Mouse (Mus musculus): ENCODE measurements around the gene Gm20696. TPM values are rescaled to one million over a fixed set of nuclear protein-coding genes. Genes with fewer than 3 reads are reported as not detected.

Gm20696 gene
- polyA plus RNA-seq, 1 experiment from 2014 or later, result 3.2 TPM

GRCm38 (mm10) chr6:99521641-99522358, 144.8 kb downstream of the Gm20696 start:
- Histone ChIP-seq H3K4me3 (peak overlapping the region; percentile 74), H3K27me3 (replicated peaks) (no peaks in the 10 kb centered on the region), H3K9ac (peak overlapping the region; percentile 93), H3K4me2 (replicated peaks) (peak overlapping the region; percentile 93), H3K9me3 (no peaks in the 10 kb centered on the region), H3K27ac (peak overlapping the region; percentile 70), H3K36me3 (no peaks in the 10 kb centered on the region), H3K4me1 (no peaks in the 10 kb centered on the region; the same call in 1 of the 2 replicates)
- ATAC-seq (ENCODE audit: low FRiP score, low read depth), result peak; percentile 27
- under 1% methylated on average over 64 of the region's 64 CpGs for WGBS

- Histone ChIP-seq H3K4me1 (no peaks in the 10 kb centered on the region; the same call in 1 of the 2 replicates), H3K4me3 (peak overlapping the region; percentile 74), H3K36me3 (no peaks in the 10 kb centered on the region), H3K9ac (peak overlapping the region; percentile 93), H3K4me2 (replicated peaks) (peak overlapping the region; percentile 93), H3K9me3 (no peaks in the 10 kb centered on the region), H3K27me3 (replicated peaks) (no peaks in the 10 kb centered on the region), H3K27ac (peak overlapping the region; percentile 70)
- ATAC-seq (ENCODE audit: low FRiP score, low read depth), result peak; percentile 38
- under 1% methylated on average over 54 of the region's 54 CpGs for WGBS
Observed at GRCm38 (mm10) chr6:99521038-99521640, 145.5 kb downstream of the Gm20696 start.

- H3K9me3 ChIP-seq, result no peaks in the 10 kb centered on the region
- no peaks in the 10 kb centered on the region; the same call in 1 of the 2 replicates for H3K4me1 ChIP-seq
- WGBS, result under 1% methylated on average over 26 of the region's 27 CpGs
- H3K36me3 ChIP-seq, result no peaks in the 10 kb centered on the region
- ATAC-seq (ENCODE audit: low FRiP score, low read depth), result peak; percentile 59
- H3K4me3 ChIP-seq, result peak overlapping the region; percentile 74
- H3K27me3 ChIP-seq (replicated peaks), result no peaks in the 10 kb centered on the region
- peak overlapping the region; percentile 93 for H3K4me2 ChIP-seq (replicated peaks)
- H3K9ac ChIP-seq, result peak overlapping the region; percentile 93
- H3K27ac ChIP-seq, result peak overlapping the region; percentile 70; the same call in 1 of the 2 replicates
Observed at GRCm38 (mm10) chr6:99520676-99521037, 145.9 kb downstream of the Gm20696 start.

GRCm38 (mm10) chr6:99519806-99520675, 146.6 kb downstream of the Gm20696 start:
- Histone ChIP-seq H3K9me3 (no peaks in the 10 kb centered on the region), H3K4me1 (no peaks in the 10 kb centered on the region), H3K27ac (peak overlapping the region; percentile 70; the same call in 1 of the 2 replicates), H3K4me3 (peak overlapping the region; percentile 74), H3K4me2 (replicated peaks) (peak overlapping the region; percentile 93), H3K9ac (peak overlapping the region; percentile 93), H3K36me3 (no peaks in the 10 kb centered on the region), H3K27me3 (replicated peaks) (no peaks in the 10 kb centered on the region)
- WGBS, result under 1% methylated on average over 38 of the region's 38 CpGs
- ATAC-seq (ENCODE audit: low FRiP score, low read depth), result 0 out of 2 replicates have a peak, but pooled peaks have one; percentile 3

- H3K36me3 ChIP-seq, result 0 out of 2 replicates have a peak, but pooled peaks cover 3% of the 10 kb centered on the region
- H3K27ac ChIP-seq, result no peak overlapping the region
- no peaks in the 10 kb centered on the region for H3K9me3 ChIP-seq
- H3K9ac ChIP-seq, result no peak overlapping the region
- H3K4me1 ChIP-seq, result no peaks in the 10 kb centered on the region
- H3K27me3 ChIP-seq (replicated peaks), result no peaks in the 10 kb centered on the region
- no peak for ATAC-seq (ENCODE audit: low FRiP score, low read depth)
- peak overlapping the region; percentile 93 for H3K4me2 ChIP-seq (replicated peaks)
- H3K4me3 ChIP-seq, result no peak overlapping the region
- 16% methylated on average over 4 of the region's 4 CpGs for WGBS
Observed at GRCm38 (mm10) chr6:99519052-99519451, 147.5 kb downstream of the Gm20696 start.

- no peak overlapping the region for H3K27ac ChIP-seq
- no peak overlapping the region for H3K9ac ChIP-seq
- no peaks in the 10 kb centered on the region for H3K9me3 ChIP-seq
- WGBS, result 84% methylated on average over 7 of the region's 7 CpGs
- ATAC-seq (ENCODE audit: low FRiP score, low read depth), result no peak
- 0 out of 2 replicates have a peak, but pooled peaks cover 3% of the 10 kb centered on the region for H3K36me3 ChIP-seq
- peaks cover 6% of the 10 kb centered on the region for H3K4me1 ChIP-seq
- H3K27me3 ChIP-seq (replicated peaks), result no peaks in the 10 kb centered on the region
- no peak overlapping the region for H3K4me2 ChIP-seq (replicated peaks)
- H3K4me3 ChIP-seq, result no peak overlapping the region
Observed at GRCm38 (mm10) chr6:99515667-99516199, 150.9 kb downstream of the Gm20696 start.

GRCm38 (mm10) chr6:99511862-99512261, 154.7 kb downstream of the Gm20696 start:
- no peak for ATAC-seq (ENCODE audit: low FRiP score, low read depth)
- 0 out of 2 replicates have a peak, but pooled peaks cover 3% of the 10 kb centered on the region for H3K36me3 ChIP-seq
- no peak overlapping the region for H3K27ac ChIP-seq
- peak overlapping the region; percentile 20; the same call in 1 of the 2 replicates for H3K4me2 ChIP-seq (replicated peaks)
- no peaks in the 10 kb centered on the region for H3K9me3 ChIP-seq
- peaks cover 14% of the 10 kb centered on the region for H3K4me1 ChIP-seq
- WGBS, result 55% methylated on average over 6 of the region's 6 CpGs
- no peak overlapping the region for H3K9ac ChIP-seq
- H3K4me3 ChIP-seq, result no peak overlapping the region
- no peaks in the 10 kb centered on the region for H3K27me3 ChIP-seq (replicated peaks)

GRCm38 (mm10) chr6:99509189-99509592, 157.4 kb downstream of the Gm20696 start:
- Histone ChIP-seq H3K27ac (no peak overlapping the region), H3K4me1 (peaks cover 14% of the 10 kb centered on the region), H3K36me3 (peaks cover 6% of the 10 kb centered on the region; the same call in 1 of the 2 replicates), H3K9ac (no peak overlapping the region), H3K4me2 (replicated peaks) (no peak overlapping the region), H3K27me3 (replicated peaks) (no peaks in the 10 kb centered on the region), H3K4me3 (no peak overlapping the region), H3K9me3 (no peaks in the 10 kb centered on the region)
- 88% methylated on average over 9 of the region's 9 CpGs for WGBS
- no peak for ATAC-seq (ENCODE audit: low FRiP score, low read depth)

- Histone ChIP-seq H3K27me3 (replicated peaks) (no peaks in the 10 kb centered on the region), H3K27ac (no peak overlapping the region), H3K36me3 (peaks cover 14% of the 10 kb centered on the region), H3K9ac (no peak overlapping the region), H3K4me1 (peaks cover 8% of the 10 kb centered on the region), H3K4me3 (no peak overlapping the region), H3K4me2 (replicated peaks) (no peak overlapping the region), H3K9me3 (no peaks in the 10 kb centered on the region)
- ATAC-seq (ENCODE audit: low FRiP score, low read depth), result no peak
- WGBS, result 85% methylated on average over 6 of the region's 6 CpGs
Observed at GRCm38 (mm10) chr6:99506816-99507215, 159.8 kb downstream of the Gm20696 start.

- Histone ChIP-seq H3K9ac (no peak overlapping the region), H3K36me3 (peaks cover 14% of the 10 kb centered on the region), H3K4me3 (no peak overlapping the region), H3K4me2 (replicated peaks) (no peak overlapping the region), H3K27ac (no peak overlapping the region), H3K27me3 (replicated peaks) (no peaks in the 10 kb centered on the region), H3K9me3 (no peaks in the 10 kb centered on the region), H3K4me1 (no peaks in the 10 kb centered on the region)
- ATAC-seq (ENCODE audit: low FRiP score, low read depth), result no peak
- 97% methylated on average over 1 of the region's 1 CpGs for WGBS
Observed at GRCm38 (mm10) chr6:99503741-99504140, 162.9 kb downstream of the Gm20696 start.

- no peak overlapping the region for H3K4me2 ChIP-seq (replicated peaks)
- H3K4me3 ChIP-seq, result no peak overlapping the region
- H3K9me3 ChIP-seq, result no peaks in the 10 kb centered on the region
- H3K27me3 ChIP-seq (replicated peaks), result no peaks in the 10 kb centered on the region
- H3K36me3 ChIP-seq, result peaks cover 14% of the 10 kb centered on the region
- no peak for ATAC-seq (ENCODE audit: low FRiP score, low read depth)
- H3K4me1 ChIP-seq, result no peaks in the 10 kb centered on the region
- no peak overlapping the region for H3K9ac ChIP-seq
- no peak overlapping the region for H3K27ac ChIP-seq
- WGBS, result 88% methylated on average over 2 of the region's 2 CpGs
Observed at GRCm38 (mm10) chr6:99502727-99503126, 163.9 kb downstream of the Gm20696 start.

All from neural tube, embryonic 12.5 days (tissue).